Mouse (Mus musculus) urinary bladder, postnatal 36 days (tissue): ENCODE measurements at regions not wholly inside any gene's neighbourhood (a gene's known extent, or its start where the extent isn't known, plus 50 kb on each side); places are given as distances from the start of the nearest gene placed in this dataset.

Experiments
- DNase-seq, 2 experiments: peaks; one replicate each; pipeline ENCODE4 v3.0.0; 2022; ENCODE audit warnings: low spot score in 2 of 2, mixed read lengths in 1 of 2

GRCm38 (mm10) chr3:68758609-68759008 lies 68.2 kb downstream of the Il12a start:
- DNase-seq, result no peak

GRCm38 (mm10) chr3:68759375-68759774 lies 68.9 kb downstream of the Il12a start:
- DNase-seq, result peak in 1 of 2 experiments; percentile 10

- DNase-seq, result no peak
Observed at GRCm38 (mm10) chr3:68760806-68761205, 70.4 kb downstream of the Il12a start.

GRCm38 (mm10) chr3:68761242-68761625 lies 70.8 kb downstream of the Il12a start:
- DNase-seq, result no peak

- no peak for DNase-seq
Observed at GRCm38 (mm10) chr3:68761626-68762331, 71.3 kb downstream of the Il12a start.

- DNase-seq, result no peak
Observed at GRCm38 (mm10) chr3:68762988-68763387, 72.5 kb downstream of the Il12a start.

- DNase-seq, result no peak
Observed at GRCm38 (mm10) chr3:68764336-68764735, 73.9 kb downstream of the Il12a start.

- DNase-seq, result peak; percentile 19 to 64
Observed at GRCm38 (mm10) chr3:68764917-68765598, 74.6 kb downstream of the Il12a start.

GRCm38 (mm10) chr3:68771579-68771978 lies 81.1 kb downstream of the Il12a start:
- DNase-seq, result no peak

DNA sequence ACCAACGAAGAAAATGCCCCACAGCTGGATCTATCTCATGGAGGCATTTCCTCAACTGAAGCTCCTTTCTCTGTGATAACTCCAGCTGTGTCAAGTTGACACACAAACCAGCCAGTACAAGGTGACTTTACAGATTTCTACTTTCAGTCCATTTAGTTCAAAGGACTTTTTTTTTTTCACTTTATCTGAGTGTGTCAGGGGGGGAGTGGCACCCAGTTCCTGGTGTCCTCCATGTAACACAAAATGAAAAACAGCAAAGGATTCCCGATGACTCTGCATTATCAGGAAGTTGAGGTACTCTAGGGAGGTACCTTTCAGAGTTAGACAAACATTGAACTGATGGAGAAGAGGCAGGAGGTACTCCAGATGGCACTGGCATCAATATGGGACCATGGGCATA lies 87.4 kb downstream of the Il12a start:
- no peak for DNase-seq

- no peak for DNase-seq
Observed at GRCm38 (mm10) chr3:68778354-68779040, 88.1 kb downstream of the Il12a start.

GRCm38 (mm10) chr3:68780843-68781242 lies 88.5 kb upstream of the 1110032F04Rik start:
- DNase-seq, result no peak

DNA sequence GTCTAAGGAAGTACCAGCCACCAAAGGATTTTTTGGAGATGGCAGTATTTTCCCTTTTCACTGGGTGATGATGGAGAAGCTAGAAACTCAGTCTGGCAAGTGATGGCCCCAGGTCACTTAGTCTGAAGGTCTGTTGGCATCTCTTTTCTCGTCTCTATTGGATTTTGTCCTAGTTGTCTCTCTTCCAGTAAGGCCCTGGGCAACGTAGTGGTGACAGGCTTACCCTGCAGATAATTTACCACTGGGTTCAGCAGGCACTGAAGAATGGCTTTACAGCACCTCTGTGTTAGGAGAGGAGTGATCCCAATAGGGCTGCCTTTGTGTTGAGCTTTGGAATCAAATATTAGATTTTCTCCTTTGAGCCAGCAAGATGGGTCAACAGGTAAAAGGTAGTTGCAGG lies 87.9 kb upstream of the 1110032F04Rik start:
- no peak for DNase-seq

DNA sequence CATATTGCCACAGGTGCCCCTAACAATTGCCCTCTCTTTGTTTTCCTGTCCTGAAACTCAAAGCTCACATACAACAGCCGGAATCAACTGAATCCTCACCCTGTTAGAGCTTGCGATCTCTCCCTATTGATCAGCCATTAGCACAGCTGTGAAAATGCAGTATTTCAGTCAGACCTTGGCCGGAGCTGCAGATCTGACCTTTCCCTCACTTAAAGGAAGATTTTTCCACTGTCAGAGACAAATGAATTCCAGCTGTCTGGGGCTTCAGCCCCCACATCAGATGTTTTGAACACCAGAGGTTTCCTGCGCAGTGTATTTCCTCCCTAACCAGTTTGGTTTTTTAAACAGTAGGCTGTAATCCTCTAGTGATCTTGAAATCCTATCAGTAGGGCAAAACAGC lies 87.0 kb upstream of the 1110032F04Rik start:
- DNase-seq, result no peak

DNA sequence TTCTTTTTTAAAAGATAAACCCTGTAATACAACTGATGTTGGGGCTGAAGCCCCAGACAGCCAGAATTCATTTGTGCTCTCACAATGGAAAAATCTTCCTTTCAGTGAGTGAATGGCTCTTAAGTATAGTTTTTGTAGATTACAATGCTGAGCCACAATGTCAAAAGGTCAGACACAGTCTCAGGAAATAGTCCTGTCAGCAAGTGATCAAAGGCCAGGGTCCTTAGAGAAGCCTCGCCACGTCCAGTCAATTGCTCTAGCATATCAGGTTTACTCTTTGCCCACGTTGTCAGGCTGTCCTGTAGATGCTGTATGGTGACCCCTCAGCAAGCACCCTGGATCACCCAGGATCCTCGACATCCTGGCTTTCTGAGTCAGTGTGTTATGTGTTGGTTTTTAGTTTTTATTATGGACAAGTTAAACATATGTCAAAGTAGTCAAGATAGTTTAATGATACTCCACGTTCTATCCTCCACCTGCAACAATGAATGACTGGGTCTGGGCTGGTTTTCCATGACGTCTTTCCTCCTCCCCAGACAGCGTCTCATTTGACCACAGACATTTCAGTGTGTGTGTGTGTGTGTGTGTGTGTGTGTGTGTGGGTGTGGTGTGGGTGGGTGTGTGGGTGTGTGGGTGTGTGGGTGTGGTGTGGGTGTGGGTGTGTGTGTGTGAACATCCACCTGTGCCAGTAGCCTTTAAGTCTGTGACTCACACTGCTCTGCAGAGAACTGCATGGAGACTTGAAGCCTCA lies 85.5 kb upstream of the 1110032F04Rik start:
- DNase-seq, result no peak

DNA sequence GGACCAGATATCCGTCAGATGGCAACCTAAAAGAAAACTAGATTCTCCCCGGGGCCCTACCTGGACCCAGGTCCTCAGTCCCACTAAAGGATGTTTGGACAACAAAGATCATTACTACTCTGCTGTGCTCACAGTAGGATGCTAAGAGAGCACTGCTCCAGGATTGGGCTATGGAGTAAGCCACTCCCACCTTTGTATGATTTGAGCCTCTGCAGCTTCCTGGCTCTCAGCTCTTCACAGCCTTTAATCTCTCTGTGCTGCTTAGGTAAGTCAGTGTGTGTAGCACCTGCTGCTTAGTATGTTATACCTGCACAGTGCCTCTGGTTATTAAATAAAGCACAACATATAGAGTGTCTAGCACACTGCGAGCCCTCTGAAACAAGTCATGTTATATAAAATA lies 82.6 kb upstream of the 1110032F04Rik start:
- DNase-seq, result no peak

DNA sequence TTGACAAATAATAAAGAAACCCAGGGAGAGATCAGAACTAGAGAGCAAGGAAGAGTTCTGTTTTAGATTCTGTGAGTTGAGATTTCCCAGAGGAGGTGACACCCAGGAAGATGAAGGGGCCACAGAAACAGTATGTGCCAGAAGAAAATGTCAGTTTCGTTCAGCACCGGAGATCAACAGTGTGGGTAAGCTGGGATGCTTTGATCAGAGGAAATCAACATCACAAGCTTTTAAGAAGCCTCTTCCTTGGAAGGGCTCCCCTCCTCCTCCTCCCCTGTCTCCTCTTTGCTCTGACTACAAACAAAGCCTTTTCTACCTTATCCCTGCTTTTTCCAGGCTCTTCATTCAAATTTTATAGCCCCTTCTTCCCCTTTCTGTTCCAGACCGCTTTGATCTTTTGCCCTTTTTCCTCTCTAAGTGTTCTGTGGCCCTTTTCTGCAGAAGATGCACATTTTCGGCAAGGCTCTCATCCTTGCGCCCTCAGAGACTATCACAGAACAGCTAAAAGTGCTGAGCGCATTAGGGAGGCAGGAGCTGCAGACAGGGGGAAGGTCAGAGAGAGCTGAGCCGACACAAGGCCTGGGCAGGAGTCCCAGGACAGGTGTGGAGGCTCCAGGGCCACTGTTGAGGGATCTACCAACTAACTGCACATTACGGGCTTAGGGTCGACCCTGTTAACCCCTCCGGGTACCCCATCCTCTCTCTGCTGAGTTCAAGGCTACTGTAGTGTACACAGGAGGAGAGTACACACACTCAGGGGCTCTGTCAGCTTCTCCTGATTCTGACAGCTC lies 81.8 kb upstream of the 1110032F04Rik start:
- no peak for DNase-seq

DNA sequence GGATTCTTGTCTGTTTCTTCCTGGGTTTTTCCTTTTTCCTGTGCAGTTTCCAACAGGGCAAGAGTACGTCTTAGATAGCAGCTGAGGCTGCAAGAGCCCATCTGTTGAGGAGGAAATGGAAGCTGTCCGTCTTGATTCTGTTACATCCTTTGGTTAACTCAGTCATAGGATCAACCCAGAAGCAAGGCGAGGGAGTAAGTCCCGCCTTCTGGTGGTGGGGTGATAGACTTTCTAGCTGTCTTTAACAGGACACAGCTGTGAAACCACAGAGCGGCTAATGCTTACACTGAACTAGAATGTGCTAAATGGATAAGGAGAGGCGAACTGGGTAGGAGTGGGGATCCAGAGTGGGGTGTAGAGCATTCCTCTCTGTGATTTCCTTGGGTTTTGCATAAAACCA lies 79.9 kb upstream of the 1110032F04Rik start:
- DNase-seq, result no peak

GRCm38 (mm10) chr3:68790466-68790865 lies 78.9 kb upstream of the 1110032F04Rik start:
- no peak for DNase-seq

GRCm38 (mm10) chr3:68792883-68793282 lies 76.5 kb upstream of the 1110032F04Rik start:
- DNase-seq, result no peak

- DNase-seq, result no peak
Observed at GRCm38 (mm10) chr3:68793923-68794322, 75.5 kb upstream of the 1110032F04Rik start.
